Mouse (Mus musculus) hindbrain, embryonic 15.5 days (tissue): ENCODE results near the gene Htr1d. TPM values are rescaled to one million over a fixed set of nuclear protein-coding genes. Genes with fewer than 3 reads are reported as not detected.
A peak's percentile ranks its signal among the peaks of the same experiment; 100 is the strongest.

Experiments used
- ATAC-seq: fragments of 200-750 bp; cut with Nextera tagmentation; 2 replicates; pipeline ENCODE4 v1.8.0; 2017; ENCODE audit warnings: low read depth, moderate number of reproducible peaks, moderate TSS enrichment; ENCODE audit not compliant: low FRiP score
- H3K27ac ChIP-seq: fragments of 300-500 bp; sonication (generic); replicated peaks from 2 replicates; pipeline ENCODE4 v1.5.1; 2015; ENCODE audit warnings: mild to moderate bottlenecking, inconsistent platforms
- H3K27me3 ChIP-seq: fragments of 300-500 bp; sonication (generic); 2 replicates; pipeline ENCODE4 v1.6.1; 2015; ENCODE audit warnings: control low read depth, inconsistent platforms
- H3K36me3 ChIP-seq: fragments of 300-500 bp; sonication (generic); 2 replicates; pipeline ENCODE4 v1.6.1; 2015; ENCODE audit warnings: control low read depth, inconsistent platforms
- H3K4me1 ChIP-seq: fragments of 300-500 bp; sonication (generic); replicated peaks from 2 replicates; pipeline ENCODE4 v1.6.1; 2015; ENCODE audit warnings: control low read depth, inconsistent platforms
- H3K4me2 ChIP-seq: fragments of 300-500 bp; sonication (generic); 2 replicates; pipeline ENCODE4 v1.6.1; 2015; ENCODE audit warnings: moderate library complexity, mild to moderate bottlenecking, inconsistent platforms
- H3K4me3 ChIP-seq: fragments of 300-500 bp; sonication (generic); 2 replicates; pipeline ENCODE4 v1.5.1; 2015; ENCODE audit warnings: mild to moderate bottlenecking, inconsistent platforms
- H3K9ac ChIP-seq: fragments of 300-500 bp; sonication (generic); 2 replicates; pipeline ENCODE4 v1.6.1; 2015; ENCODE audit warnings: inconsistent platforms
- H3K9me3 ChIP-seq: fragments of 300-500 bp; sonication (generic); 2 replicates; pipeline ENCODE4 v1.6.1; 2016; ENCODE audit warnings: control low read depth, inconsistent platforms
- WGBS: fragments of 180-500 bp; shearing (Covaris S2); methylation state at CpG from one replicate; pipeline ENCODE4 v1.1.7; 2015; 5-methylcytosine and 5-hydroxymethylcytosine counted together
- polyA plus RNA-seq: library from polyadenylated mRNA; unstranded; fragments of >200 nt; fragmentation: Nextera tagmentation; extraction: Ambion mirVana; gene quantifications from 2 replicates; pipeline ENCODE4 v1.2.1, GENCODE M21; 2015

The Htr1d gene
- polyA plus RNA-seq, 1 experiment from 2014 or later, result 3.3 TPM

DNA sequence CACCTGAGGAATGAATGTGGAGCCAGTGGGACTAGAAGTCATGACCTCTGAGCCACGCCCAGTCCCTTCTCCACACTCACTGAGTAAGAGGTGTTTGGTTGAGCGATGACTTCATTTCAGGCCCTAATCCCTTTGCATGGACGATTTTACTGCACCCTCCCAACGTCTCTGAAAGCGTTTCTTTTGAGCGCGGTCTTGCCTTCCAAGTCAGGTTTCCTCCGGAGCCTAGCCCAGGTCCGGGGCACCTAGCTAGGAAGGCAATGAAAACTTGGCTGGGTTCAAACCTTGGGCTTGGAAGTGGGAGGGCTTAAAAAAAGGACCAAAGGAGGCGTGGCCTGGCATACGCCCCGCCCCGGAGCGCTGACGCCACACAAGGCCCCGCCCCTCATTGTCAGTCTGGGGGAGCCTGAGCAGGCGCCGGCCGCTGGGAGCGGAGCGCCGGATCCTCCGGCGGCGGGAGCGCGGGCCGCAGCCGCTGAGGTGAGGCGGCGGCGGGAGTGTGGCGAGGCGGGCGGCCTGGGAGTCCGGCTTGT is 46.1 kb downstream of the Htr1d start, which contains the start of gene Luzp1:
Gene Luzp1, plus strand, starts transcription at position 391 of the 533 bp plus-strand sequence.
- 2% methylated on average over 36 of the region's 36 CpGs for WGBS
- Histone ChIP-seq H3K9ac (peak within 1 kb of the TSS; percentile 77), H3K27me3 (peaks cover 6% of the 10 kb centered on the region; the same call in 1 of the 2 replicates), H3K9me3 (no peaks in the 10 kb centered on the region), H3K4me3 (peak within 1 kb of the TSS; percentile 79), H3K4me2 (peak within 1 kb of the TSS; percentile 66), H3K27ac (peak within 1 kb of the TSS; percentile 94), H3K36me3 (no peaks in the 10 kb centered on the region), H3K4me1 (peaks cover 12% of the 10 kb centered on the region)
- ATAC-seq, result peak; percentile 96

DNA sequence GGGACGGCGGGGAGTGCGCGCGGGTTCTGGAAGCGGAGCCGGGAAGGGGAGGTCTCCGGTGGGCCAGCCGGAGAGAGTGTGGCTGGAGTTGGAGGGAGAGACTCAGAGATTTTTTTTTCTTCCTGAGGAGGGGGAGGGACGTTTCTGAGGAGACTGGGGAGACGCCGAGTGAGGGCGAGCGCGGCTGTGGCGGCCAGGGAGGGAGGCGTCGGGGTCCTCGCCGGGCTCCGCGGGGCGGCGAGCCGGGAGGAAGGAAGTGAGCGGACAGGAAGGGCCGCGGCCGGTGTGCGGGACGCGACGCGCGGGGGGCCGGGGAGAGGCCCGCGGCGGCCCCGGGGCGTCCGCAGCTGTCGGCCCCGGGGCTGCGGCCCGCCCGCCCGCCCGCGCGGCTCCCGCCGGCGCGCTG is 46.6 kb downstream of the Htr1d start:
- peak overlapping the region; percentile 66 for H3K4me2 ChIP-seq
- H3K27ac ChIP-seq, result peak overlapping the region; percentile 94
- WGBS, result under 1% methylated on average over 33 of the region's 55 CpGs
- no peaks in the 10 kb centered on the region for H3K36me3 ChIP-seq
- peaks cover 3% of the 10 kb centered on the region; the same call in 1 of the 2 replicates for H3K27me3 ChIP-seq
- peaks cover 12% of the 10 kb centered on the region for H3K4me1 ChIP-seq
- peak overlapping the region; percentile 79 for H3K4me3 ChIP-seq
- peak; percentile 91 for ATAC-seq
- H3K9me3 ChIP-seq, result no peaks in the 10 kb centered on the region
- peak overlapping the region; percentile 77 for H3K9ac ChIP-seq

DNA sequence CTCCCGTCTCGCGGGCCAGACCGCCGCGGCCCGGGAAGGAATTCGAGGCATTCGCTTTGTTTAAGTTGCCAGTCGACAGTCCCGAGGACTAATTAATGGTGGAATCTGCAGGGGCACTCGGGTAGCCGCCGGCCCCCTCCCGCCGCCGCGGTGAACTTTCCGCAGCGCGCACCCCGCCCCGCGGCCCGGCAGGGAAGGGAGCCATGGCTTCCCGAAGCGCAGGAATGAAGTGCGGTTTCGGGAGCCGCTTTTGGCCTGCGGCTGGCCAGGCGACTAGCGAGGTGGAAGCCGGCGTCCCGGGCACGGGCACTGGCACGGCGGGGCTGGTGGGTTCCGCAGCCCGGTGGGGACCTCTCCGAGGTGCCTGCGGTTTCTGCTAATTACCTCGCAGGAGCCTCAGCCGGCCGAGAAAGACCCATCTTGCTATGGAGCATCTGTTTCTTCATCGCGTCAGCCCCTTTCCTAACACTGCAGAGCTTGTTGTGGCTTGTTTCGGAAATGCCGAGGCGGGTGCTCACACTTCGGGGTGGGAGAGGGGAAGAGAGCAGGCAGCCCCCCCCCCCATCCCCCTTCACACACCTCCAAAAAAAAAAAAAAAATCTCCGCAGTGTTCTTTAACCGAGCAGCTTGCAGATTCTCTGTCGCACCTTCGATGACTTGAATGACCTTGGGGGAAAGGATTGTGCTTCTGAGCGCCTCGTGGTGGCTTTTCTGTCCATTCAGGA is 47.2 kb downstream of the Htr1d start:
- WGBS, result under 1% methylated on average over 58 of the region's 58 CpGs
- H3K4me1 ChIP-seq, result peaks cover 12% of the 10 kb centered on the region
- peak overlapping the region; percentile 77 for H3K9ac ChIP-seq
- peak overlapping the region; percentile 66 for H3K4me2 ChIP-seq
- peak overlapping the region; percentile 79 for H3K4me3 ChIP-seq
- no peaks in the 10 kb centered on the region for H3K27me3 ChIP-seq
- no peaks in the 10 kb centered on the region for H3K9me3 ChIP-seq
- ATAC-seq, result no peak
- peak overlapping the region; percentile 94 for H3K27ac ChIP-seq
- H3K36me3 ChIP-seq, result no peaks in the 10 kb centered on the region

DNA sequence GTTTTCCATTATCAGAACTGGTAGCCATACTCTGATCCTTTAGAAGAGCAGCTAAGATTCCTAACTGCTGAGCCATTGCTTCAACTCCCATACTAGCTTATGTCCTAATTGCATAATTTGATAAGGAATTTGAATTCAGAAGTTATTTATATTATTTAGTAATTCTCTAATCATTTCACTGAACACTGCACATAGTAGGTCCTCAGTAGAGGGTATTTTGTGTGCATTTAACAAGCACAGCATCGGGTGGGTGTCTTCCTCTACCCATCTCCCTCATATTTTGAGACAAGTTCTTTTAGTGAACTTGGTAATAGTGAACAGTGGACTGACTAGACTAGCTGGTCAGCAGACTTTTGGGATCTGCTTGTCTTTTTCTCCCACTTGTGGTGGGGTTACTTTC is 53.4 kb downstream of the Htr1d start:
- Histone ChIP-seq H3K4me2 (no peak overlapping the region), H3K9me3 (no peaks in the 10 kb centered on the region), H3K27ac (no peak overlapping the region), H3K9ac (no peak overlapping the region), H3K4me1 (peaks cover 4% of the 10 kb centered on the region), H3K27me3 (no peaks in the 10 kb centered on the region), H3K36me3 (no peaks in the 10 kb centered on the region), H3K4me3 (no peak overlapping the region)
- ATAC-seq, result no peak
- 98% methylated on average over 1 of the region's 1 CpGs for WGBS

DNA sequence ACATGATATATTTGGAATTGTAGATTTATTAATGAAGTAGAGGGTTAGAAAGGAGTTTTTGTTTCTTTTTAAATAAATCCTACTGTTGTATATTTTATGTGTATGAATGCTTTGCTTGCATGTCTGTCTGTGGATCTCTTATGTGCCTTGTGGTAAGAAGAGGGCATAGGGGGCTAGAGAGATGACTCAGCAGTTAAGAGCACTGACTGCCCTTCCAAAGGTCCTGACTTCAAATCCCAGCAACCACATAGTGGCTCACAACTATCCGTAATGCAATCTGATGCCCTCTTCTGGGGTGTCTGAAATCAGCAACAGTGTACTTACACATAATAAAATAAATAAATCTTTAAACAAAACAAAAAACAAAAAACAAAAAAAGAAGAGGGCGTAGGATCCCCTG is 63.2 kb downstream of the Htr1d start:
- no peak for ATAC-seq
- Histone ChIP-seq H3K27me3 (no peaks in the 10 kb centered on the region), H3K9me3 (no peaks in the 10 kb centered on the region)

More for the DNA sequence above, 63.2 kb downstream of the Htr1d start:
- Histone ChIP-seq H3K27ac (no peak overlapping the region), H3K4me3 (no peak overlapping the region), H3K4me2 (no peak overlapping the region), H3K4me1 (no peaks in the 10 kb centered on the region), H3K9ac (no peak overlapping the region), H3K36me3 (no peaks in the 10 kb centered on the region)
- 83% methylated on average over 2 of the region's 2 CpGs for WGBS

Other genes with a start within 250 kb of the Htr1d start
- gene Asap3, start 217.2 kb upstream of the Htr1d start, polyA plus RNA-seq, result 5.8 and 6.5 TPM in 2 replicates
- gene Tcea3, start 175.8 kb upstream of the Htr1d start, polyA plus RNA-seq, result 2.4 TPM in 2 replicates
- gene Zfp46, start 138.8 kb upstream of the Htr1d start, polyA plus RNA-seq, result 38.8 and 41.3 TPM in 2 replicates
- gene Hnrnpr, start 112.6 kb upstream of the Htr1d start, polyA plus RNA-seq, result 177 and 190 TPM in 2 replicates
- 0.33 and 0.51 TPM in 2 replicates for gene 6030445D17Rik, start 38.7 kb downstream of the Htr1d start, polyA plus RNA-seq
- gene Luzp1, start 46.2 kb downstream of the Htr1d start, polyA plus RNA-seq, result 58.1 and 61.2 TPM in 2 replicates
- 59.5 and 64.7 TPM in 2 replicates for gene Kdm1a, start 179.2 kb downstream of the Htr1d start, polyA plus RNA-seq
- not detected in 2 replicates for gene Tex46, start 186.9 kb downstream of the Htr1d start, polyA plus RNA-seq
- gene Lactbl1, start 199.1 kb downstream of the Htr1d start, polyA plus RNA-seq, result 0.06 and 0.17 TPM in 2 replicates